Mouse (Mus musculus) forebrain, embryonic 10.5 days (tissue): Measurements from ENCODE around the gene Ctss. TPM values are rescaled to one million over a fixed set of nuclear protein-coding genes. Genes with fewer than 3 reads are reported as not detected.

Source experiments
- DNase-seq: peaks from one replicate; pipeline ENCODE4 v3.0.0-alpha.2; 2017; ENCODE audit warnings: low spot score; ENCODE audit errors: extremely low spot score
- H3K27ac ChIP-seq: fragments of 300-500 bp; sonication (generic); 2 replicates; pipeline ENCODE4 v1.5.1; 2016; ENCODE audit warnings: mild to moderate bottlenecking
- H3K27me3 ChIP-seq: fragments of 300-500 bp; sonication (generic); 2 replicates; pipeline ENCODE4 v1.6.1; 2016; ENCODE audit warnings: mild to moderate bottlenecking; ENCODE audit not compliant: poor library complexity, severe bottlenecking
- H3K36me3 ChIP-seq: fragments of 300-500 bp; sonication (generic); replicated peaks from 2 replicates; pipeline ENCODE4 v1.6.1; 2016; ENCODE audit warnings: mild to moderate bottlenecking, moderate library complexity
- H3K4me1 ChIP-seq: fragments of 300-500 bp; sonication (generic); 2 replicates; pipeline ENCODE4 v1.6.1; 2016
- H3K4me3 ChIP-seq: fragments of 300-500 bp; sonication (generic); 2 replicates; pipeline ENCODE4 v1.5.1; 2016; ENCODE audit warnings: mild to moderate bottlenecking, moderate library complexity
- H3K9me3 ChIP-seq: fragments of 300-500 bp; sonication (generic); 2 replicates; pipeline ENCODE4 v1.6.1; 2016; ENCODE audit warnings: mild to moderate bottlenecking, moderate library complexity
- WGBS: fragments of 180-500 bp; shearing (Covaris S2); methylation state at CpG from one replicate; pipeline ENCODE4 v1.1.7; 2016; 5-methylcytosine and 5-hydroxymethylcytosine counted together
- polyA plus RNA-seq: library from polyadenylated mRNA; unstranded; fragments of >200 nt; fragmentation: Nextera tagmentation; extraction: Ambion mirVana; gene quantifications from 2 replicates; pipeline ENCODE4 v1.2.1, GENCODE M21; 2016

Gene Ctss
- 2.5 and 3.9 TPM in 2 replicates for polyA plus RNA-seq

GRCm38 (mm10) chr3:95526622-95527211, at the start of gene Ctss:
Ctss (plus strand) TSS chr3:95526786.
- Histone ChIP-seq H3K4me1 (no peaks in the 10 kb centered on the region), H3K36me3 (no peaks in the 10 kb centered on the region), H3K9me3 (no peaks in the 10 kb centered on the region), H3K27ac (no peak within 1 kb of the TSS), H3K4me3 (no peak within 1 kb of the TSS), H3K27me3 (no peaks in the 10 kb centered on the region)
- DNase-seq: no peak
- 94% methylated on average over 8 of the region's 8 CpGs for WGBS

DNA sequence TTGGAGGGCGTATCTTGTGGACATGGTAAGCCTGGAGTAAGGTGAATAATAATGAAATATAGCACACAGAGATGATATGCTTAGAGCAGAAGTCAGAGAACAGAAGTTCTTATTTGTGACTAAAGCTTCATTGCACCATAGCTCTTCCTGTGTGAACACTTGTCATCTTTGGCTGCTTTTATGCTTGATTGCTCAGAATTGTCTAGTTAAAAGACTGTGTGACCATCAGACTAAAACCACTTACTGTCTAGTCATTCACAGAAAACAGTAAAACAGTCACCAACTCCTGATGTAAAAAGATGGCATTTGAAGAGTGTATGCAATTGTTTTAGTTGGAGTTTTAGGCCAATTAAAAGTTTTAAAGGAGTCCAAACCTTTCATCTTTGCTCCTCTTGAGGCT, 47.6 kb upstream of the Ctss start:
- no peak overlapping the region for H3K27ac ChIP-seq
- no peaks in the 10 kb centered on the region for H3K27me3 ChIP-seq
- peaks cover 77% of the 10 kb centered on the region for H3K36me3 ChIP-seq
- DNase-seq: no peak
- no peak overlapping the region for H3K4me3 ChIP-seq
- H3K9me3 ChIP-seq: no peaks in the 10 kb centered on the region
- H3K4me1 ChIP-seq: peaks cover under 1% of the 10 kb centered on the region; the same call in 1 of the 2 replicates
- 100% methylated on average over 1 of the region's 1 CpGs for WGBS

DNA sequence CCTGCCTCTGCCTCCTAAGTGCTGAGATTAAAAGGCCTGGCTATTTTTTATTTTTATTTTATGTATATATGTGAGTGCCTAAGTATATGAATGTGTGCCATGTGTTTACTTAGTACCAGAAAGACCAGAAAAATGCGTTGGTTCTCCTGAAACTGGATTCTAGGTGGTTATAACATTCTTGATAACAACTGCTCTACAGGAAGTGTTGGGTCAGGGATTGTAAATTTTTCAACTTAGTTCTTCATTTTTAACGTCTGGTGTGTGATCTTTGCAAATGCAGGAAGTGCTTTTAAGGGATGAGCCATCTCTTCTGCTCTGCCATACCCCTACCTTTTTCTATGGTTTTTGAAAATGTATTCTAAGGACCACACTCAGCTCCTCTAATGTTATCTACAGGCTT, 40.2 kb upstream of the Ctss start:
- no peaks in the 10 kb centered on the region for H3K27me3 ChIP-seq
- no peaks in the 10 kb centered on the region for H3K4me1 ChIP-seq
- H3K9me3 ChIP-seq: no peaks in the 10 kb centered on the region
- no peak overlapping the region for H3K4me3 ChIP-seq
- no peak overlapping the region for H3K27ac ChIP-seq
- peaks cover 80% of the 10 kb centered on the region for H3K36me3 ChIP-seq
- DNase-seq: no peak
- 90% methylated on average over 2 of the region's 2 CpGs for WGBS

- H3K4me1 ChIP-seq: no peaks in the 10 kb centered on the region
- DNase-seq: no peak
- H3K27ac ChIP-seq: no peak overlapping the region
- no peak overlapping the region for H3K4me3 ChIP-seq
- WGBS: 93% methylated on average over 3 of the region's 3 CpGs
- H3K36me3 ChIP-seq: peaks cover 90% of the 10 kb centered on the region
- no peaks in the 10 kb centered on the region for H3K9me3 ChIP-seq
- H3K27me3 ChIP-seq: no peaks in the 10 kb centered on the region
Observed at GRCm38 (mm10) chr3:95488679-95489078, 37.9 kb upstream of the Ctss start.

DNA sequence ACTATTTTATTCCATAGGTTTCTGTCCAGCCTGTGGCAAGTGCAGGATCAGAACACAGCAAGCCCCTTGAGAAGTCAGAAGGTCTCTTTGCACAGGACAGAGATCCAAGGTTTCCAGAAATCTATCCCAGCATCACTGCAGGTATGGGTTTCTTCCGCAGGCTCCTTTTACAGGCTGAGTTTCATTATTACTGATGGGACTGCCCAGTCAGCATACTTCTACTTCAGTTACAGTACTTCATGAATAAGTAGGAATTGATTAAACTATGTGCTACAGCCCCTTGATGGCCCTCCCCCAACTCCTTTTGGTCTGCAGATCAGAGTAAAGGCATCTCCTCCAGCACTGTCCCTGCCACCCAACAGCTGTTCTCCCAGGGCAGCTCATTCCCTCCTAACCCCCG, 36.3 kb upstream of the Ctss start:
- no peaks in the 10 kb centered on the region for H3K27me3 ChIP-seq
- 91% methylated on average over 2 of the region's 2 CpGs for WGBS
- no peak for DNase-seq
- no peaks in the 10 kb centered on the region for H3K9me3 ChIP-seq
- H3K4me1 ChIP-seq: no peaks in the 10 kb centered on the region
- H3K4me3 ChIP-seq: no peak overlapping the region
- H3K27ac ChIP-seq: no peak overlapping the region
- peaks cover 92% of the 10 kb centered on the region for H3K36me3 ChIP-seq

- H3K4me1 ChIP-seq: no peaks in the 10 kb centered on the region
- no peak overlapping the region for H3K4me3 ChIP-seq
- H3K27me3 ChIP-seq: no peaks in the 10 kb centered on the region
- H3K27ac ChIP-seq: peak overlapping the region; percentile 40; the same call in 1 of the 2 replicates
- no peaks in the 10 kb centered on the region for H3K9me3 ChIP-seq
- peaks cover 68% of the 10 kb centered on the region for H3K36me3 ChIP-seq
- 60% methylated on average over 6 of the region's 6 CpGs for WGBS
- peak; percentile 43 for DNase-seq
Observed at GRCm38 (mm10) chr3:95494342-95494741, 32.2 kb upstream of the Ctss start.

DNA sequence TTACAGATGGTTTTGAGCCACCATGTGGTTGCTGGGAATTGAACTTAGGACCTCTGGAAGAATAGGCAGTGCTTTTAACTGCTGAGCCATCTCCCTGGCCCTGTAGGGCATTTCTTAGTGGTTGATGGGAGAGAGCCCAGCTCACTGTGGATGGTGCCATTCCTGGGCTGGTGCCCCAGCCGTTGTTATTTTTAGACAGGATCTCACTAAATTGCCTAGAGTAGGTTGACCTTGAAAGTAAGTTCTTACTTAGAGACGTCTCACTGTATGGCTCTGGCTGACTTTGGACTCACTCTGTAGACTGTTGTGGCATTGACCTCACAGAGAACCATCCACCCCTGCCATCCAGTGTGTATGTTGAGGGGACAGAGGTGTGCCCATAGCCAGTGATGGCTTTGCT, 28.4 kb upstream of the Ctss start:
- no peak overlapping the region for H3K4me3 ChIP-seq
- 96% methylated on average over 2 of the region's 2 CpGs for WGBS
- no peak overlapping the region for H3K27ac ChIP-seq
- no peaks in the 10 kb centered on the region for H3K4me1 ChIP-seq
- no peak for DNase-seq
- no peaks in the 10 kb centered on the region for H3K27me3 ChIP-seq
- H3K36me3 ChIP-seq: peaks cover 35% of the 10 kb centered on the region
- no peaks in the 10 kb centered on the region for H3K9me3 ChIP-seq

GRCm38 (mm10) chr3:95499024-95499423, 27.6 kb upstream of the Ctss start, which contains the start of gene Ctsk:
Ctsk (plus strand) TSS chr3:95499256.
- Histone ChIP-seq H3K4me3 (no peak within 1 kb of the TSS), H3K36me3 (peaks cover 27% of the 10 kb centered on the region), H3K9me3 (no peaks in the 10 kb centered on the region), H3K4me1 (no peaks in the 10 kb centered on the region), H3K27me3 (no peaks in the 10 kb centered on the region), H3K27ac (no peak within 1 kb of the TSS; the same call in 1 of the 2 replicates)
- 84% methylated on average over 7 of the region's 7 CpGs for WGBS
- no peak for DNase-seq

- no peak for DNase-seq
- peaks cover 21% of the 10 kb centered on the region for H3K36me3 ChIP-seq
- no peaks in the 10 kb centered on the region for H3K4me1 ChIP-seq
- WGBS: 70% methylated on average over 10 of the region's 10 CpGs
- no peak overlapping the region; the same call in 1 of the 2 replicates for H3K27ac ChIP-seq
- H3K4me3 ChIP-seq: no peak overlapping the region
- no peaks in the 10 kb centered on the region for H3K9me3 ChIP-seq
- no peaks in the 10 kb centered on the region for H3K27me3 ChIP-seq
Observed at GRCm38 (mm10) chr3:95499496-95500140, 27.0 kb upstream of the Ctss start.

GRCm38 (mm10) chr3:95502312-95502711, 24.3 kb upstream of the Ctss start:
- H3K4me3 ChIP-seq: no peak overlapping the region
- no peak for DNase-seq

DNA sequence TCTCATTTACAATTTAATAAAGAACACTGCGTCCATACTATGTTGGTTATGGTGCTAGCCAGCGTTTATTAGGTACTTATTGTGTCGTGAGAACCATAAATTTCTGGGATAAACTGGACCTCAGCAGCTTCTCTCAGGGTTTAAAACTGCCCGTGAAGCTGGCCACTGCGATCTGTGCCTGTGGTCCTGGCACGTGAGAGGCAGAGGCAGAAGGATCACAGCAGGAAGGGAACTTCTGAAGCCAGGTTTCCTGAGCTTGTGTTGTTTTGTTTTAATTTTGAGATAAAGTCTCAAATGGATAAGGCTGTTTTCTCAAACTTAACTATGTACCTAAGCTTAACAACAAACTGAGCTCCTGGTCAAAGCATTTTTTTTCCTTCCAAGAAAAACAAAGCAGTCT, 17.2 kb upstream of the Ctss start:
- Histone ChIP-seq H3K27ac (no peak overlapping the region), H3K36me3 (no peaks in the 10 kb centered on the region), H3K4me1 (no peaks in the 10 kb centered on the region), H3K27me3 (no peaks in the 10 kb centered on the region), H3K4me3 (no peak overlapping the region), H3K9me3 (no peaks in the 10 kb centered on the region)
- WGBS: 84% methylated on average over 6 of the region's 6 CpGs
- no peak for DNase-seq

More at GRCm38 (mm10) chr3:95502312-95502711, 24.3 kb upstream of the Ctss start:
- WGBS: 77% methylated on average over 2 of the region's 2 CpGs
- H3K36me3 ChIP-seq: no peaks in the 10 kb centered on the region
- no peaks in the 10 kb centered on the region for H3K4me1 ChIP-seq
- no peaks in the 10 kb centered on the region for H3K27me3 ChIP-seq
- H3K27ac ChIP-seq: no peak overlapping the region
- no peaks in the 10 kb centered on the region for H3K9me3 ChIP-seq

DNA sequence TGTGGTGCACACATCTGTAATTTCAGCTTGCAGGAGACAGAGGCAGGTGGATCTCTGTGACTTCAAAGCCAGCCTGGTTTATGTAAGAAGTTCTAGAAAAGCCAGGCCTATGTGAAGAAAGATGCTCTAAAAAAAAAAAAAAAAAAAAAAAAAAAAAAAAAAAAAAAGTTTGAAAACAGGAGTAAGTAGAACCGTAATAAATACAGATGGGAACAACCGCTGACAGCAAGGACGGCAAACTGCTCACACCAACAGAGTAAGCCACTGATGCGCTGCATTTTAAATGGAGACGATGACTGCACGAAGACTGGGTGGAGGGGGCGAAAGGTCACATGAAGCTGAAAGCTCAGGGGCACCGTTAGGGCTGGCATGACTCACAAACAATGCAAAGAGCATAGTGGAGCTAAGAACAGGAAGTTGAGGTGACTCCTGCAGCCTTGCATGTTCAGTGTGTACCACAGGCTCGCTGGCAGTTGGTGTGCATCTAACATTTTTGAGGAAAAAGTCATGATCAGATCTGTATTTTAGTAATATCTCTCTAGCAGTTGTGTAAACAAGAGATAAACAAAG, 14.9 kb upstream of the Ctss start:
- WGBS: 84% methylated on average over 9 of the region's 9 CpGs
- Histone ChIP-seq H3K9me3 (no peaks in the 10 kb centered on the region), H3K4me1 (no peaks in the 10 kb centered on the region), H3K27me3 (no peaks in the 10 kb centered on the region), H3K36me3 (no peaks in the 10 kb centered on the region), H3K27ac (no peak overlapping the region), H3K4me3 (no peak overlapping the region)
- no peak for DNase-seq

- H3K4me1 ChIP-seq: peaks cover 4% of the 10 kb centered on the region
- H3K27ac ChIP-seq: peak overlapping the region; percentile 44; the same call in 1 of the 2 replicates
- H3K27me3 ChIP-seq: no peaks in the 10 kb centered on the region
- H3K9me3 ChIP-seq: no peaks in the 10 kb centered on the region
- no peak overlapping the region for H3K4me3 ChIP-seq
- H3K36me3 ChIP-seq: no peaks in the 10 kb centered on the region
- 93% methylated on average over 3 of the region's 3 CpGs for WGBS
- no peak for DNase-seq
Observed at GRCm38 (mm10) chr3:95516614-95517041, 10.0 kb upstream of the Ctss start.
